Mouse (Mus musculus): ENCODE results near the gene Mdm1. TPM values are rescaled to one million over a fixed set of nuclear protein-coding genes. Genes with fewer than 3 reads are reported as not detected.
"Not testable (repeated sequence)": the region's sequence is repeated elsewhere in the genome, so short reads cannot be mapped to it uniquely, and the experiment has no call there.

Gene Mdm1
- polyA plus RNA-seq, 1 experiment from 2014 or later = 19.6 TPM

GRCm38 (mm10) chr10:118169212-118169611, 27.6 kb downstream of the Mdm1 start:
- H3K4me3 ChIP-seq = no peak overlapping the region
- peaks cover 38% of the 10 kb centered on the region for H3K36me3 ChIP-seq
- no peak for ATAC-seq
- no peak overlapping the region for H3K9ac ChIP-seq
- no peaks in the 10 kb centered on the region for H3K4me1 ChIP-seq
- no peak overlapping the region for H3K27ac ChIP-seq
- H3K4me2 ChIP-seq = no peak overlapping the region
- no peaks in the 10 kb centered on the region for H3K9me3 ChIP-seq (replicated peaks)
- no peaks in the 10 kb centered on the region for H3K27me3 ChIP-seq (replicated peaks)
- 64% methylated on average over 12 of the region's 12 CpGs for WGBS (ENCODE audit: insufficient replicate concordance)

- H3K27me3 ChIP-seq (replicated peaks) = no peaks in the 10 kb centered on the region
- no peak for ATAC-seq
- 54% methylated on average over 8 of the region's 8 CpGs for WGBS (ENCODE audit: insufficient replicate concordance)
Measured at GRCm38 (mm10) chr10:118172416-118172815, 30.8 kb downstream of the Mdm1 start.

GRCm38 (mm10) chr10:118172876-118173275, 31.3 kb downstream of the Mdm1 start:
- Histone ChIP-seq H3K9me3 (replicated peaks) (no peaks in the 10 kb centered on the region), H3K27me3 (replicated peaks) (no peaks in the 10 kb centered on the region), H3K4me2 (no peak overlapping the region), H3K36me3 (peaks cover 13% of the 10 kb centered on the region), H3K27ac (no peak overlapping the region), H3K4me3 (no peak overlapping the region), H3K9ac (no peak overlapping the region), H3K4me1 (no peaks in the 10 kb centered on the region)
- 72% methylated on average over 3 of the region's 3 CpGs for WGBS (ENCODE audit: insufficient replicate concordance)
- no peak for ATAC-seq

More at GRCm38 (mm10) chr10:118172416-118172815, 30.8 kb downstream of the Mdm1 start:
- no peak overlapping the region for H3K27ac ChIP-seq
- H3K4me2 ChIP-seq = no peak overlapping the region
- H3K4me3 ChIP-seq = no peak overlapping the region
- no peaks in the 10 kb centered on the region for H3K4me1 ChIP-seq
- no peak overlapping the region for H3K9ac ChIP-seq
- no peaks in the 10 kb centered on the region for H3K9me3 ChIP-seq (replicated peaks)
- H3K36me3 ChIP-seq = peaks cover 13% of the 10 kb centered on the region

- H3K4me2 ChIP-seq; H3K27me3 ChIP-seq (replicated peaks); H3K9me3 ChIP-seq (replicated peaks); ATAC-seq; H3K4me3 ChIP-seq; H3K9ac ChIP-seq; H3K27ac ChIP-seq; H3K4me1 ChIP-seq; H3K36me3 ChIP-seq: not testable (repeated sequence)
- WGBS (ENCODE audit: insufficient replicate concordance) = 23% methylated on average over 4 of the region's 4 CpGs
Measured at GRCm38 (mm10) chr10:118175542-118175941, 33.9 kb downstream of the Mdm1 start.

GRCm38 (mm10) chr10:118178735-118179151, 37.1 kb downstream of the Mdm1 start:
- Histone ChIP-seq H3K4me1 (0 out of 2 replicates have a peak, but pooled peaks cover 3% of the 10 kb centered on the region), H3K4me3 (no peak overlapping the region), H3K9ac (no peak overlapping the region), H3K36me3 (no peaks in the 10 kb centered on the region), H3K27ac (no peak overlapping the region), H3K27me3 (replicated peaks) (no peaks in the 10 kb centered on the region), H3K4me2 (no peak overlapping the region), H3K9me3 (replicated peaks) (no peaks in the 10 kb centered on the region)
- 11% methylated on average over 10 of the region's 10 CpGs for WGBS (ENCODE audit: insufficient replicate concordance)
- no peak for ATAC-seq

- Histone ChIP-seq H3K9ac (no peak overlapping the region), H3K4me3 (no peak overlapping the region), H3K36me3 (no peaks in the 10 kb centered on the region), H3K27ac (no peak overlapping the region), H3K4me1 (0 out of 2 replicates have a peak, but pooled peaks cover 3% of the 10 kb centered on the region), H3K9me3 (replicated peaks) (no peaks in the 10 kb centered on the region), H3K4me2 (no peak overlapping the region), H3K27me3 (replicated peaks) (no peaks in the 10 kb centered on the region)
- no peak for ATAC-seq
- WGBS (ENCODE audit: insufficient replicate concordance) = 61% methylated on average over 11 of the region's 11 CpGs
Measured at GRCm38 (mm10) chr10:118179265-118179664, 37.7 kb downstream of the Mdm1 start.

- not testable (repeated sequence) for H3K9me3 ChIP-seq (replicated peaks); H3K36me3 ChIP-seq; H3K27me3 ChIP-seq (replicated peaks); H3K9ac ChIP-seq; H3K27ac ChIP-seq; H3K4me3 ChIP-seq; H3K4me1 ChIP-seq; H3K4me2 ChIP-seq; ATAC-seq
- 22% methylated on average over 3 of the region's 3 CpGs for WGBS (ENCODE audit: insufficient replicate concordance)
Measured at GRCm38 (mm10) chr10:118195150-118195549, 53.5 kb downstream of the Mdm1 start.

- H3K36me3 ChIP-seq = no peaks in the 10 kb centered on the region
- H3K4me3 ChIP-seq = no peak within 1 kb of the TSS
- WGBS (ENCODE audit: insufficient replicate concordance) = 64% methylated on average over 4 of the region's 4 CpGs
- ATAC-seq = no peak
- no peaks in the 10 kb centered on the region for H3K9me3 ChIP-seq (replicated peaks)
- H3K27ac ChIP-seq = no peak within 1 kb of the TSS
- no peak within 1 kb of the TSS for H3K4me2 ChIP-seq
- no peaks in the 10 kb centered on the region for H3K27me3 ChIP-seq (replicated peaks)
- H3K9ac ChIP-seq = no peak within 1 kb of the TSS
- H3K4me1 ChIP-seq = no peaks in the 10 kb centered on the region
Measured at GRCm38 (mm10) chr10:118204642-118205041, 63.0 kb downstream of the Mdm1 start, which contains the start of gene Il22. Gene Il22 (plus strand): TSS chr10:118204942.

GRCm38 (mm10) chr10:118215719-118216393, 74.2 kb downstream of the Mdm1 start:
- not testable (repeated sequence) for H3K27ac ChIP-seq; H3K9ac ChIP-seq; ATAC-seq; H3K27me3 ChIP-seq (replicated peaks); H3K9me3 ChIP-seq (replicated peaks); H3K4me3 ChIP-seq; H3K36me3 ChIP-seq; H3K4me1 ChIP-seq; H3K4me2 ChIP-seq
- 47% methylated on average over 3 of the region's 4 CpGs for WGBS (ENCODE audit: insufficient replicate concordance)

Other genes starting within 250 kb of the Mdm1 start
- not detected in 2 replicates for gene Il22, start 63.1 kb downstream of the Mdm1 start, polyA plus RNA-seq (2016; fragmentation: Nextera tagmentation; extraction: Ambion mirVana)
- gene Gm32717, start 99.0 kb downstream of the Mdm1 start, polyA plus RNA-seq (2016; fragmentation: Nextera tagmentation; extraction: Ambion mirVana) = not detected in 2 replicates
- not detected in 2 replicates for gene Gm32802, start 116.9 kb downstream of the Mdm1 start, polyA plus RNA-seq (2016; fragmentation: Nextera tagmentation; extraction: Ambion mirVana)
- gene Iltifb, start 153.2 kb downstream of the Mdm1 start, polyA plus RNA-seq (2016; fragmentation: Nextera tagmentation; extraction: Ambion mirVana) = not detected in 2 replicates
- not detected in 2 replicates for gene Gm9040, start 185.2 kb downstream of the Mdm1 start, polyA plus RNA-seq (2016; fragmentation: Nextera tagmentation; extraction: Ambion mirVana)
- gene Gm9044, start 190.6 kb downstream of the Mdm1 start, polyA plus RNA-seq (2016; fragmentation: Nextera tagmentation; extraction: Ambion mirVana) = not detected in 2 replicates
- 0.05 TPM in 1 of 2 replicates, not detected in the other for gene Gm9045, start 196.0 kb downstream of the Mdm1 start, polyA plus RNA-seq (2016; fragmentation: Nextera tagmentation; extraction: Ambion mirVana)
- gene Gm9046, start 201.4 kb downstream of the Mdm1 start, polyA plus RNA-seq (2016; fragmentation: Nextera tagmentation; extraction: Ambion mirVana) = not detected in 2 replicates
- not detected in 2 replicates for gene Gm9048, start 206.9 kb downstream of the Mdm1 start, polyA plus RNA-seq (2016; fragmentation: Nextera tagmentation; extraction: Ambion mirVana)
- 0.05 TPM in 1 of 2 replicates, not detected in the other for gene Gm9049, start 212.3 kb downstream of the Mdm1 start, polyA plus RNA-seq (2016; fragmentation: Nextera tagmentation; extraction: Ambion mirVana)